Mouse (Mus musculus) gastrocnemius, postnatal 4 days (tissue): ENCODE results near the gene Slamf8. TPM values are rescaled to one million over a fixed set of nuclear protein-coding genes. Genes with fewer than 3 reads are reported as not detected.

Experiments
- DNase-seq, 2 experiments: peaks; one replicate each; pipeline ENCODE4 v3.0.0; 2021 to 2022; ENCODE audit warnings: low spot score in 2 of 2, mixed read lengths in 2 of 2
- total RNA-seq, 2 experiments: library from RNA; stranded (reverse); gene quantifications; 2 replicates each; pipeline ENCODE4 v1.2.3; 2021

Slamf8 gene
- total RNA-seq, 2 experiments from 2014 or later: 0.17 TPM; not detected in 1

- DNase-seq: no peak
Measured at GRCm38 (mm10) chr1:172535116-172535515, 55.3 kb downstream of the Slamf8 start.

DNA sequence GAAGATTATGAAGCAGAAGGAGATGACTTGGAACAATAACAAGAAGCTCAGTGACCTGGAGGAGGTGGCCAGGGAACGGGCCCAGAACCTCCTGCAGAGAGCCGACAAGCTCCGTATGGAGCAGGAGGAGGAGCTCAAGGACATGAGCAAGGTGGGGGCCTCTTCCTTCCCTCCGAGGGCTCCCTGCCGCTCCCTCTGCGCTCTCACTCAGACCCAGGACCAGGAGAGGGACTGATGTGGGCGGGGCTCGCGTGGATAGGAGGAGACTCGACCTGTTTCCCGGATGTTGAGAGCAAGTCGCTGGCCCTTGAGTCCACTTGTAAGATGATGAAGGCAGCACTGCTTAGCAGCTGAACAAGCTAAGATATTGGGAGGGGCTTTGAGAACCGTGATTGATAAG is 57.8 kb downstream of the Slamf8 start:
- peak in 1 of 2 experiments; percentile 18 for DNase-seq

Other genes with a start within 250 kb of the Slamf8 start
- 1 to 10 TPM; 2.2 to 2.3 TPM for gene Kcnj10, start 249.4 kb downstream of the Slamf8 start, total RNA-seq
- gene Pigm, start 214.0 kb downstream of the Slamf8 start, total RNA-seq: 1 to 10 TPM; 7.7 to 9.7 TPM
- under 1 TPM; 0.47 to 0.56 TPM for gene Slamf9, start 115.2 kb downstream of the Slamf8 start, total RNA-seq
- 1 to 10 TPM; 1.7 to 2.3 TPM for gene Igsf9, start 108.8 kb downstream of the Slamf8 start, total RNA-seq
- gene Tagln2, start 90.5 kb downstream of the Slamf8 start, total RNA-seq: 100 to 1,000 TPM; 146 to 158 TPM
- 1 to 10 TPM; 1.3 to 1.8 TPM for gene Cfap45, start 69.8 kb downstream of the Slamf8 start, total RNA-seq
- gene Vsig8, start 34.6 kb downstream of the Slamf8 start, total RNA-seq: not detected
- gene Fcrl6, start 12.0 kb upstream of the Slamf8 start, total RNA-seq: not detected
- 10 to 100 TPM; 20.3 to 23.0 TPM for gene Dusp23, start 42.4 kb upstream of the Slamf8 start, total RNA-seq
- gene Crp, start 107.5 kb upstream of the Slamf8 start, total RNA-seq: under 1 TPM; 0.21 to 0.29 TPM